Mouse (Mus musculus) neural tube, embryonic 11.5 days (tissue): ENCODE measurements around the gene Cyp46a1. TPM values are rescaled to one million over a fixed set of nuclear protein-coding genes. Genes with fewer than 3 reads are reported as not detected.
A peak's percentile ranks its signal among the peaks of the same experiment; 100 is the strongest.

Experiments
- ATAC-seq: fragments of 200-750 bp; cut with Nextera tagmentation; 2 replicates; pipeline ENCODE4 v1.8.0; 2017; ENCODE audit warnings: moderate number of reproducible peaks, mild to moderate bottlenecking, moderate TSS enrichment, moderate library complexity; ENCODE audit not compliant: insufficient read depth, low FRiP score, low TSS enrichment
- DNase-seq: peaks from one replicate; pipeline ENCODE4 v3.0.0-alpha.2; 2015; ENCODE audit warnings: low spot score
- H3K27ac ChIP-seq: fragments of 300-500 bp; sonication (generic); 2 replicates; pipeline ENCODE4 v1.5.1; 2014; ENCODE audit warnings: low read depth, mild to moderate bottlenecking, low read length
- H3K27me3 ChIP-seq: fragments of 300-500 bp; sonication (generic); 2 replicates; pipeline ENCODE4 v1.6.1; 2014; ENCODE audit warnings: mild to moderate bottlenecking, low read length, mixed read lengths; ENCODE audit not compliant: control insufficient read depth, insufficient read depth
- H3K36me3 ChIP-seq: fragments of 300-500 bp; sonication (generic); 2 replicates; pipeline ENCODE4 v1.6.1; 2014; ENCODE audit warnings: mild to moderate bottlenecking, low read length, moderate library complexity, mixed read lengths; ENCODE audit not compliant: control insufficient read depth, insufficient read depth
- H3K4me1 ChIP-seq: fragments of 300-500 bp; sonication (generic); 2 replicates; pipeline ENCODE4 v1.6.1; 2014; ENCODE audit warnings: low read length, mixed read lengths; ENCODE audit not compliant: control insufficient read depth, insufficient read depth
- H3K4me2 ChIP-seq: fragments of 300-500 bp; sonication (generic); 2 replicates; pipeline ENCODE4 v1.6.1; 2014; ENCODE audit warnings: low read depth, mild to moderate bottlenecking, moderate library complexity
- H3K4me3 ChIP-seq: fragments of 300-500 bp; sonication (generic); 2 replicates; pipeline ENCODE4 v1.5.1; 2014; ENCODE audit warnings: low read depth, low read length
- H3K9ac ChIP-seq: fragments of 300-500 bp; sonication (generic); 2 replicates; pipeline ENCODE4 v1.6.1; 2014; ENCODE audit warnings: mild to moderate bottlenecking, low read length
- H3K9me3 ChIP-seq: fragments of 300-500 bp; sonication (generic); 2 replicates; pipeline ENCODE4 v1.6.1; 2016; ENCODE audit warnings: low read length; ENCODE audit not compliant: control insufficient read depth
- WGBS: fragments of 180-500 bp; shearing (Covaris S2); extraction: QIAGEN DNeasy Blood & Tissue Kit; methylation state at CpG from one replicate; pipeline ENCODE4 v1.1.7; 2014; 5-methylcytosine and 5-hydroxymethylcytosine counted together
- polyA plus RNA-seq: library from polyadenylated mRNA; unstranded; fragments of >200 nt; fragmentation: Nextera tagmentation; extraction: Ambion mirVana; gene quantifications from 2 replicates; pipeline ENCODE4 v1.2.1, GENCODE M21; 2014

The Cyp46a1 gene
- polyA plus RNA-seq, 1 experiment from 2014 or later = 10.6 TPM

DNA sequence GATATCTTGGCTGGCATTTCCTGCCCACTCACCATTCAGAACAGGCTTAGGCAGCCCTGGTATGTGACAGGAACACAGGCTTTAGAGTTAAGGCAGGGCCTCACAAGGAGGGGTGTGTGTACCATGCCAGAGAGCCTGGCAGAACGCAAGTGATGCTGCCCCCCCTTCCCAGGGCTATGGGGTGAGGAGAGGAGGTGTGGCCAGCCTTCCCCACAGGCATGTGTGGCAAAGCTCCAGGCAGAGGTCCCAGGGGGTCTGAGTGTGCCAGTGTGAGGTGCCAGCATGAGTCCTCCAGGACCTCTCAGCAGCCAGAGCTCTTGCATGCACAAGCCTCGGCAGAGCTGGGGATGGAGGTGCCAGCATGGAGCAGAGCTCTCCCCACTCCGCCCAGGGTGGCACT is 39.6 kb upstream of the Cyp46a1 start:
- no peak overlapping the region for H3K4me2 ChIP-seq
- no peaks in the 10 kb centered on the region for H3K9me3 ChIP-seq
- no peak overlapping the region for H3K4me3 ChIP-seq
- no peak for ATAC-seq
- 79% methylated on average over 3 of the region's 3 CpGs for WGBS
- H3K27ac ChIP-seq = no peak overlapping the region; the same call in 1 of the 2 replicates
- DNase-seq = no peak
- no peak overlapping the region for H3K9ac ChIP-seq
- H3K36me3 ChIP-seq = no peaks in the 10 kb centered on the region
- no peaks in the 10 kb centered on the region for H3K27me3 ChIP-seq
- peaks cover 4% of the 10 kb centered on the region for H3K4me1 ChIP-seq

DNA sequence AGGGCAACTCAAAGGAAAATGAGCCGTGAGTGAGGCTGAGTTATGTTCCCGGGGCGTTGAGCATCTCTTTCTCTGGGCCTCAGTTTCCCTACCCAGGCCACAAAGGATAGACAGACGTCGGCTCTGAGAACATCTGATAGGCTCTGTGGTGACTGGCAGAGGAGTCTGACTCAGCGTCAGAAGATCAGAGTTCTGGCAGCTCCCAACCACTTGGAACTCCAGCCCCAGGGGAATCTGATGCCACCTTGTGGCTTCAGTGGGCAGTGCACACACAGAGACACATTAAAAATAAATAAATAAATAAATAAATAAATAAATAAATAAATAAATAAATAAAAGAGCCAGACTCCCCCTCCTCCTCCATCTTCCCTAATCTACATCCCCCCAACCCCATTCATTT is 37.1 kb upstream of the Cyp46a1 start:
- H3K4me2 ChIP-seq = no peak overlapping the region
- no peaks in the 10 kb centered on the region for H3K36me3 ChIP-seq
- ATAC-seq (no peak), DNase-seq (no peak)
- H3K4me1 ChIP-seq = peaks cover 4% of the 10 kb centered on the region
- H3K27me3 ChIP-seq = no peaks in the 10 kb centered on the region
- WGBS = 81% methylated on average over 6 of the region's 6 CpGs
- H3K4me3 ChIP-seq = no peak overlapping the region
- H3K9me3 ChIP-seq = no peaks in the 10 kb centered on the region
- no peak overlapping the region for H3K27ac ChIP-seq
- H3K9ac ChIP-seq = no peak overlapping the region

DNA sequence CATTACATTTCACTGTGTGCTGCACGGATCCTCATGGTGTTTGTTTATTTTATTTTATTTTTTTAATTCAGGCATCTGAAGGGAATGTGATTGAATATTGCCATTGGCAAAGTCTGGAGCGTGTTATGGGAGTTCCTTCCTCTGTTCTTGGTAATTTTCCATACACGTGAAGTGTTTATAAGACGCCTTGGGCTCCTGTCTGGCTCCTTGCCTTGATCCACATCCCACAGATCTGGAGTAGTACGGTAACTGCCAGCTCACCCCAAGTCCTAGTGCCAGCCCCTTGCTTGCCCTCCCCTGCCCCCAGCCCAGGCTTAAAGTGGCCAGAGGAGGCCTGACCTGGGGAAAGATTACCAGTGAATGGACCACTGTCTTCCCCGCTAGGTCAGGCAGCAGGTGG is 33.2 kb upstream of the Cyp46a1 start:
- DNase-seq (no peak), ATAC-seq (no peak)
- Histone ChIP-seq H3K4me3 (no peak overlapping the region), H3K9ac (no peak overlapping the region), H3K27me3 (no peaks in the 10 kb centered on the region), H3K4me2 (no peak overlapping the region), H3K27ac (no peak overlapping the region), H3K36me3 (no peaks in the 10 kb centered on the region), H3K9me3 (no peaks in the 10 kb centered on the region), H3K4me1 (peaks cover 3% of the 10 kb centered on the region)
- 87% methylated on average over 6 of the region's 6 CpGs for WGBS

DNA sequence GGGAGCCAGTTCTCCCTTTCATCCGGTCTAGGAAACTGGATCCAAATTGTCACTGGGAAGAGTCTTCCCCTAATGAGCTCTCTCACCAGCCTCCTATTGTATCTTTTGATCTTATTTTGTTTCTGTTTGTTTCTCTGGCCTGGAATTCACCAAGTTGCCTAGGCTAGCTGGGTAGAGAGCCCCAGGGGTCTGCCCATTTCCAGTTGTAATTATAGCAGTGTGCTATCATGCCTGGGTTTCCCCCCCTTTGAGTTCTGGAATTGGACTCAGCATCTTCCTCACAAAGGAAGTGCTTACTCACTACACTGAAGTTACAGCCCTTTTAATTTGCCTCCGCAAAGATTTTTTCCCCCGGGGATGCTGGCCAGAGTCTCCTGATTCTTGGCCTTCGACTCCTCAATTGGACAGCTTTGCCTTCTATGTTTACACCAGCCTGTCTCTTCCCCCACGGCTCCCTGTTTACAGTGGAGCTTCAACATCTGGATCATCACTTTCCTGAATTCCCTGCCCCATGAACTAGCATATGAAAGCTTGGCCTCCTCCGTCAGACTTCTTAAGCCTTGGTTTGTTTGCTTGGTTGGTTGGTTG is 30.3 kb upstream of the Cyp46a1 start:
- Histone ChIP-seq H3K36me3 (no peaks in the 10 kb centered on the region), H3K4me2 (no peak overlapping the region), H3K4me1 (peaks cover 6% of the 10 kb centered on the region), H3K4me3 (no peak overlapping the region), H3K27me3 (0 out of 2 replicates have a peak, but pooled peaks cover 2% of the 10 kb centered on the region), H3K27ac (no peak overlapping the region), H3K9ac (no peak overlapping the region), H3K9me3 (no peaks in the 10 kb centered on the region)
- WGBS = 47% methylated on average over 6 of the region's 6 CpGs
- no peak for ATAC-seq
- no peak for DNase-seq

DNA sequence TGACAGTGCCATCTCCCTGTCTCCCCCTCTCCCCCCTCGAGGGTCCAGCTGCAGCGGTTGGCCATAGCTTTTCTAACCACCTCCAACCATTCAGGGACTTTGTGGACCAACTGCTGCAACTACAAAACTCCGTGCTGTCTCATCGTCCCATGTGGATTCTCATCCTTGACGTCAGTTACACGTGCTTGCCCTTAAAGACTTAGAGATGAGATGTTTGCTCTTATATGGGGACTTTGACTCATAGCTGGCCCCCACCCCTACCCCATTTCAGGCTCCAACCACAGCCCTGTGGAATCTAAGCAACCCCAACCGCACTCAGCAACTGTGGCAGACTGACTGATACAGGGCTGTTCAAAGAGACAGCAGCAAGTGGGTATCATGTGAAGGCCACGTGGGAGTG is 29.0 kb upstream of the Cyp46a1 start:
- Histone ChIP-seq H3K4me1 (peaks cover 6% of the 10 kb centered on the region), H3K36me3 (no peaks in the 10 kb centered on the region), H3K9me3 (no peaks in the 10 kb centered on the region), H3K4me2 (no peak overlapping the region), H3K27me3 (0 out of 2 replicates have a peak, but pooled peaks cover 2% of the 10 kb centered on the region), H3K4me3 (no peak overlapping the region), H3K9ac (no peak overlapping the region), H3K27ac (no peak overlapping the region)
- no peak for ATAC-seq
- 75% methylated on average over 8 of the region's 8 CpGs for WGBS
- no peak for DNase-seq

DNA sequence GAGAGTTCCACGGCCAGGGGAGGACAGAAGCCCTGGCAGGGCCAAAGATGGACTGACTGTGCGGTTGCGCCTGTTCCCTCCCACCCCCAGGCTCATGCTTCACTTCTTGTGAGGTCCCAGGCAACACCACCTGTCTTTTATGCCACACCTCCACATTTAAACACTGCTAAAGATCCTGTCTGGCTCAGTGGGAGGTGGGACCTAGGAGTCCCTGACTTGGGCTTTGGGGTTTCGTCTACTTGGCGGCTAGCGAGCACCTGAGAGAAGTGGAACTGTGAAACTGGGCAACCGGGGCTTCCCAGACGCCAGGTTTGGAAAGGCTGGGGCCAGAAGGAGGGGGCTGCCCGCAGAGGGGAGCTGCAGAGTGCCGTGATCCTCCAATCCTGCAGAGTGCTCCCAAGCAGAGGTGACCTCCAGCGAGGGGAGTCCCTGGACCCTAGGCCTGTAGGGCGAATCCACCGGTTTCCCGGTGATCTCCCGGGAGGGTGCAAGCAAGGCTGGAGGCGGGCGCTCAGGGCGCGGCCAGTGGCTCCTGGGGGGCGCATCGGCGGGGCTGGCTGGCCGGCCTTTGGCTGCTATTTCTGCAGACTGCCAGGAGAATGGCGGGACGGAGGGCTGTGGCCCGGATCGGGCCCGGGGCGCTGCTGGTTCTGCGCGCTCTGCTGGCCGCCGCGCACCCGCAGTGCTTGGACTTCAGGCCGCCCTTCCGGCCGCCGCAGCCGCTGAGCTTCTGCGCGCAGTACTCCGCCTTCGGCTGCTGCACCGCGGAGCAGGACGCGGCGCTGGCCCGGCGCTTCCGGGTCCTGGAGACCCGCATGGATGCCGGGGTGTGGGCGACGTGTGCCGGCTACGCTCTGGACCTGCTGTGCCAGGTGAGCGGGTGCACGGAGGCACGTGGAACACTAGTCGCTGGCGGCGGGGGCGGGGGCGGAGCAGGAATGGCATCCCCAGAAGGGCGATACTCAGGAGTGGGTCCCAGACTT is 28.1 kb upstream of the Cyp46a1 start, which contains the start of gene Hhipl1:
Gene Hhipl1 (plus strand): TSS at position 459 of the 983 bp plus-strand sequence.
- H3K9me3 ChIP-seq = no peaks in the 10 kb centered on the region
- 5% methylated on average over 60 of the region's 67 CpGs for WGBS
- H3K4me2 ChIP-seq = peak within 1 kb of the TSS; percentile 98
- no peak within 1 kb of the TSS for H3K27ac ChIP-seq
- peak within 1 kb of the TSS; percentile 48 for H3K4me3 ChIP-seq
- DNase-seq (peak; percentile 75), ATAC-seq (peak; percentile 48)
- no peaks in the 10 kb centered on the region for H3K36me3 ChIP-seq
- peaks cover 6% of the 10 kb centered on the region for H3K4me1 ChIP-seq
- H3K9ac ChIP-seq = peak within 1 kb of the TSS; percentile 76
- H3K27me3 ChIP-seq = 0 out of 2 replicates have a peak, but pooled peaks cover 2% of the 10 kb centered on the region

DNA sequence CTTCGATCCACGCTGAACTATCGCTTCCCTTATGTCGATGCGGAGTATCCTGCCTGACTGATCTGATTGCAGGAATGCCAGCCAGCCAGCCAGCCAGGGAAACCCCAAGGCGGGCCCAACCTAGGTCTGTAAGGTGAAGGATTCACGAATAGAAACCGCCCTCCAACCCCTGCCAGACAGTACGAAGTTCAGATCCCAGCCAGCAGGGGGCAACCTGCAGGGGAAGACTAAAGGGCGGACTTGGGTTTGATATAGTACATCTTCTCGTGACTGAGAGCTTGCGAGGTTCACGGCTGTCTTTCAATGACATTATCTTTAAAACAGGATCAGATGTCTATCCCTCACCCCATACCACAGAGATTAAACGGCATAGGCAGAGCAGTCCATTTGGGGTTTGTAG is 26.6 kb upstream of the Cyp46a1 start:
- H3K27ac ChIP-seq = no peak overlapping the region
- no peaks in the 10 kb centered on the region for H3K36me3 ChIP-seq
- ATAC-seq (peak; percentile 33; the same call in 1 of the 2 replicates), DNase-seq (peak; percentile 72)
- H3K4me3 ChIP-seq = no peak overlapping the region
- H3K9ac ChIP-seq = no peak overlapping the region
- 25% methylated on average over 14 of the region's 14 CpGs for WGBS
- H3K4me1 ChIP-seq = peaks cover 10% of the 10 kb centered on the region
- no peak overlapping the region for H3K4me2 ChIP-seq
- H3K27me3 ChIP-seq = 0 out of 2 replicates have a peak, but pooled peaks cover 2% of the 10 kb centered on the region
- H3K9me3 ChIP-seq = no peaks in the 10 kb centered on the region

DNA sequence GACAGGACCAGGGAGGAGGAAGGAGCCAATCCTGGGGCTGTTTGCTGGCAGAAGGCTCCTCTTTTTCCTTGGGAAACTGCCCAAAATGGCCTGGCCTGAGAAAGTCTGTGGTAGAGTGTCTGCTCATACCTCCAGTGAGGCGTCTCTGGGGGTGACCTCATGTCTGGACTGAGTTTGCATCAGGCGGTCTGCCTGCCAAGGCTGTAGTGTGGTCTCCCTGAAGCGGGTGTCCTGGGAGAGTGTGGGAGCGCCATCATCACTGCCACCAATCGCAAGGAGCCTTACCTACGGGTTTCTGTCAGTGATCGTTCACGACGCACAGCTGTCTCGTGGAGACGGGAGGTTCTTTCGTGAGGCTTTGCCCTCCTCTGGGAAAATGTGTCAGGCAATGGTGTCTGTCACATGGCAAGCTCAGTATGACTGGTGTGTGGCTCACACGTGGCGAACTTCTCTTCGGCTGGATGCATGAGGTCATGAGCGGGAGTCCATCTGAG is 25.8 kb upstream of the Cyp46a1 start:
- H3K4me1 ChIP-seq = peaks cover 10% of the 10 kb centered on the region
- 0 out of 2 replicates have a peak, but pooled peaks cover 2% of the 10 kb centered on the region for H3K27me3 ChIP-seq
- ATAC-seq (no peak), DNase-seq (no peak)
- H3K9me3 ChIP-seq = no peaks in the 10 kb centered on the region
- WGBS = 90% methylated on average over 16 of the region's 16 CpGs
- no peak overlapping the region for H3K9ac ChIP-seq
- H3K36me3 ChIP-seq = no peaks in the 10 kb centered on the region
- no peak overlapping the region for H3K4me2 ChIP-seq
- no peak overlapping the region for H3K4me3 ChIP-seq
- no peak overlapping the region for H3K27ac ChIP-seq
